Mouse (Mus musculus) thymus, postnatal 36 days (tissue): ENCODE data around the gene Asap3.
A peak's percentile ranks its signal among the peaks of the same experiment; 100 is the strongest.

ENCODE experiments used
- DNase-seq, 2 experiments: peaks; one replicate each; pipeline ENCODE4 v3.0.0; 2022; ENCODE audit warnings: mixed read lengths in 2 of 2

Asap3 gene

DNA sequence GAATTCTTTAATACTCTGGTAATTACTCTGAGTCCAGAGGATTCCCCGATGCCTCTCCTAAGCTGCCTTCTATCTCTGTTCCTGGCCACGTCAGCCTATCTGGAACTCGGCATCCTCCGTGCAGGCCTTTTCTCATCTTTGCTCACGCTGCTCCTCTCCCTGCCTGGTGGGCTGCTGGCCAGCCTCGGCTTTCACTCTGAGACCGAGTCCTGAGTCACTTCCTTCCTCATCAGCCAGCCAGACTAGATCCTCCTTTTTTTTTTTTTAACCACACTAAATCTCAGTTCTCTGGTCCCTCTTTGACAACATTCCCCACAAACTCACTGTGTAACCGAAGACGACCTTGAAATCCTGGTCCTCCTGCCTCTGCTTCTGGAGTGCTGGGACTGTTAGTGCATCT, 20.8 kb upstream of the Asap3 start:
- DNase-seq: no peak

DNA sequence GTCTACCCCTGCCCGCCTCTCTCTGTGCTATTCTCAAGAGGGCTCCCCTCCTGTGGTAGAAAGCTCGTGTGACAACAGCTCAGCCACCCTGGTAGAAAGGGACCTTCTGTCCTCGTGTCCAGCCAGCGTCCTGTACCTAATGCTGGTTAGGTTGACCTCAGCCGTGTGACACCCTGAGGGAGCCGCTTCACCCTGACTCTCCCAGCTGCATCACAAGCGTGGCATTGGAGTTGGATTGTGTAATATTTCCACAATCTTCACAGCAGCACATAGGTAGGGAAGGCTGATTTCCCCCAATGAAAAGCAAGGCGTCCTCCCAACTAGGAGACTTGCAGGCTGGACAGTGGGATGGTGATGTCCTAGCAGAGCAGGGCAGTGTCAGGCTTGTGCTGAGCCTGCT, 19.9 kb upstream of the Asap3 start:
- DNase-seq: no peak

DNA sequence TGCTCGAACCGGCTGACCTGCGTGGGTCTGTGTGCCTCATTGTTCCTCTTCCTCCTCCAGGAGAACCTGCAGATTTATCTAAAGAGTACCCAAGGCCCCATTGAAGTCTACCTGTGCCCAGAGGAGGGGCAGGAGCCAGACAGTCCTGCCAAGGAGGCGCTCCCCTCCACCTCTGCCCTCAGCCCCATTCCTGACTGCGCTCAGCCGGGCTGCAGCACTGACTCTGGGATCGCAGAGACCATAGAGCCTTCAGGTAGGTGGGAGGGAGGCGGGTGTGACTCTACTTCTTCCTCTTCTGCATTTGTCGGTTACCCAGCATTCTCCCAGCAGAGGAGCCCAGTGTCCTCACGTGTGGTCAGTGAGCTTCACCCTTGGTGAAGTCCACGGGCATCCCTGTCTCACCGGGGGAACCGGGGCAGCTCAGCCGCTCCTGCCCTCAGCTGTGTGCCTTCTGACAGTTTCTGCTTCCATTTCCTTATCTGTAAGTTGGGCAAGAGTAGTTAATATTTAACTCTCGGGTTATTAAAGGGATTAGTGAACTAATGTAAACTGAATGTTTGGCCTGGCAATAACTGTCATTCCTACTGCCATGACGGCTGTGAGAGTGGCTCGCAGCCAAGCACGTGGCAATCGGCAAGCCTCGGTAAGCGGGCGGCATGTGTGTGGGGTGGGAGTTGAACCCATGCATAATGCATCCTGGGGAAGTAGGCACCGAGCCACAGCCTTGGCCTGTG, 19.3 kb upstream of the Asap3 start:
- DNase-seq: no peak

DNA sequence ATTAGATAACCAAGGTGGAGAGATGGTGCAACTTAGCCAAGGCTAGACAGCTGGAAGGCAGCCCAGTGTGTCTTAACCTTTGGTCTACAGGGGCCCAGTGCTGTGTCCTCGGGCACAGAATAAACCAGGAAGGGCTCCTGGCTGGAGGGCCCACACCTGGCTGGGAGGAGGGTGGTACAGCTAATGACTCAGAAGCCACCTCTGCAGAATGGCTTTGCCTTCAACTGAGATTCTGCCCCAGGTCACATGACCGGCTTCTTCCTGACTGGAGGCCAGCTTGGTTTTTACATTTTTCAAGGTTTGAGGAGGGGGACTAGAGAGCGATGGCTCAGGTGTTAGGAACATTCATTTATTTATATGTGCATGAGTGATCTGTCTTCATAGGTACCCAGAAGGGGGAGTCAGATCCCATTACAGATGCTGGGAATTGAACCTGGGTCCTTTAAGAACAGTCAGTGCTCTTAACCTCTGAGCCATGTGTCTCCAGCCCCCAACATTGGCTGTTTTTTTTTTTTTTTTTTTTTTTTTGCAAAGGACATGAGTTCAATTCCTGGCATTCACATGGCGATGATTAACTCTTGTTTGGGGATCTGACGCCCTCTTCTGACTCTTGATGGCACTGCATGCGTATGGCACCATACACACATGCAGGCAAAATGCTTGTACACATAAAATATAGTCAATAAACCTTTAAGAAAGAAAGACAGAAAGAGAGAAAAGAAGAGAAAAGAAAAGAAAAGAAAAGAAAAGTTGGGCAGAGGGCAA, 17.0 kb upstream of the Asap3 start:
- peak in 1 of 2 experiments; percentile 28 for DNase-seq

DNA sequence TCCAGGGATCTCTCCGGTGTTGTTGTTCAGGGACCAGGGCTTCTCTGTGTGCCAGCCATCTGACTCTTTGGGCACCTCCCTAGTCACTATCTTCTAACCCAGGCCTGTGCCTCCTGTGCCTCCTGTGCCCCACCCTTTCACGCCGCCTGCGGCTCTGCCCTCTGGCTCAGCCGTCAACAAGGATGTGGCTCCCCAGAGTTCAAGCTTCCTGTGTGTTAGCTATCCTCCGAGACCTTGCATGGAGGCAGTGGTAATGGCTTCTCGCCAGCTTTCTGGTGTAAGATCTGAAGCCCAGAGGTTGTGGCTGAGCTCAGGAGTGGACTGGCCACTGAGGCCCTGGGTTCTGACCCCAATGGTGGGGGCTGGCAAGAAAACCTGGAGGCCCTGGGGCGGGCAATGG, 16.3 kb upstream of the Asap3 start:
- DNase-seq: peak; percentile 65 to 78

DNA sequence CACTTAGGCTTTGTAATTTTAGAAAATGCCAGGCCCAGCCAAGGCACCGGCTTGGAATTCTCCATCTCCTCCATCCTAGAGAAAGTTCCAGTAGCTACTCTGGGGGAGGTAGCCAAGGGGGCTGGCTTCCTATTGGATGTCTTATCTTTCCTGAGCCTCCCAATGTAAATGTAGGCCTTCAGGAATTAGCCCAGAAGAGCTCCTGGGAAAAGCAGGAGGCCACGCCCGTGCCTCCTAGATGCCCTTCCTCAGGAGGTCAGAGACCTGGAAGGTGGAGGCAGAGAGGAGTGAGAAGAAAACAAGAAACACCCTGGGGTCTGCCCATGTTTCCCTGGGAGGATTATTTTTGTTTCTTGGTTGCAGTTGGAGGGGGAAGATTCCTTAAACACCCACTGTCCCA, 12.6 kb upstream of the Asap3 start:
- no peak for DNase-seq

DNA sequence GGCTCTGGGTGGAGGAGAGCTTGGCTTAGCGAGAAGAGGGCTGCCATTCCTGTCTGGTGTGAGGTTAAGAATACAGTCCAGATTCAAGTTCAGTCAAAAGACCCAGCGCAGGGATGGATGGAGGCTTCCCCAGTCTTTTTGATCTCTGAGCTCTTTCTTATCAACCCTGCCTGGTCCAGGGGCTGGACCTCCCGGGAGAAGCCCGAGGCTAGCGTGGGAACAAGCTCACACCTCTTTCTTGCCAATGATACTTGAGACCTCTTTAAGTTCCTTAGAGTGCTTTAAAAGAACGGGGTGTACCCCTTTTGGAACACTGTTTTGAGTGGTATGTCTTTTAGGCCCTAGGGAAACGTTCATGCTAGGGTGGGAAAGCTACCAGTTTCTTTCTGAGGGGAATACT, 11.1 kb upstream of the Asap3 start:
- peak in 1 of 2 experiments; percentile 4 for DNase-seq

DNA sequence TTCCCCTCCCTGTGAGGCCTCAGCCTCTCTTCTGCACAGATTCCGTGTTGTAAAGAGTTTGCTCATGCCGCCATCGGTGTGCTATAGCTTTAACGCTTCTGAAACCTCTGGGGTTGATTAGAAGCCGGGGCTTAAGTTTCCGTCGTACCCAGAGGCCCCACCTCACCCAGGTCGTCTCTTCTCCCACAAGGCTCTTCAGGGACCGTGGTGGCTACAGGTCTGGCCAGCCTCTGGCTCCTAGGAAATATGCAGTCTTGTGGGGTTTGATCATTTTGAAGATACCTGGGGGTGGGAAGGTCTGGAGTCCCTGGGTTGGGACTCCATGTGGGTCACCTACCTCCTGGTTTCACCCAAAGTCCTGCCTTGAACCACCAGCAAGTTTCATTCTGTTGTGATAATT, 10.5 kb upstream of the Asap3 start:
- no peak for DNase-seq

DNA sequence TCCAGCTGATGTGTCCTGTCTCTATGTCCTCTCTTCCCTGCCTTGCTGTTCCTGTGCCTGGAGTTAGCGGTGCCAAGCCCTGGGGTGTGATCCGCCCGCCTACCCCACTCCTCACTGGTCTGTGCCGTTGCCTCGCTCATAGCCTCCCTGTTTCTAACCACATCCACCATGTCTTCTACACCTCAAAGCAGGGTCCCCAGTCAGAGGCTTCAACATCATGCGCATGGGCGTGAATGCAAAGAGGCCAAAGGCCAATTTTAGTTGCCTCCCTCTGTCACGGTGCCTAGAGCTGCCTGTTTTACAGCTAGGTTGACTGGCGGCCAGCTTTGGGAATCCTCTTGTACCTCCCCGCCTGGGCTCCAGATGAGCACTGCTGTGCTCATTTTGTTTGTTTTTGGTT, 10.0 kb upstream of the Asap3 start:
- no peak for DNase-seq

DNA sequence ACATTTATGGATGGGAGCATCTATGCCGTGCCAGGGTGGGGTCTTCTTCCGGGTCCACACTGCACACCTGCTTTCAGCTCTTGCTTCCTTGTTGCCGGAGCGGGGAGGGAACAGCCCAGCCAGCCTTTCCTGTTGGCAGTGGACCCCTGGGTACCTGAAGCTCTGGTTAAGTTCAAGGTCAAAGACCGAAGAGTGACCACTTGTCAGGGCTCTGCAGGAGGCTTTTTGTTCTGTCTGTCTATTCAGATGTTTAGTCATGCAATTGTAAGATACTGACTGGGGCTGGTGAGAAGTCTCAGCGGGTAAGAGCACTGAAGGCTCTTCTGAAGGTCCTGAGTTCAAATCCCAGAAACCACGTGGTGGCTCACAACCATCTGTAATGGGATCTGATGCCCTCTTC, 7.3 kb upstream of the Asap3 start:
- DNase-seq: no peak

DNA sequence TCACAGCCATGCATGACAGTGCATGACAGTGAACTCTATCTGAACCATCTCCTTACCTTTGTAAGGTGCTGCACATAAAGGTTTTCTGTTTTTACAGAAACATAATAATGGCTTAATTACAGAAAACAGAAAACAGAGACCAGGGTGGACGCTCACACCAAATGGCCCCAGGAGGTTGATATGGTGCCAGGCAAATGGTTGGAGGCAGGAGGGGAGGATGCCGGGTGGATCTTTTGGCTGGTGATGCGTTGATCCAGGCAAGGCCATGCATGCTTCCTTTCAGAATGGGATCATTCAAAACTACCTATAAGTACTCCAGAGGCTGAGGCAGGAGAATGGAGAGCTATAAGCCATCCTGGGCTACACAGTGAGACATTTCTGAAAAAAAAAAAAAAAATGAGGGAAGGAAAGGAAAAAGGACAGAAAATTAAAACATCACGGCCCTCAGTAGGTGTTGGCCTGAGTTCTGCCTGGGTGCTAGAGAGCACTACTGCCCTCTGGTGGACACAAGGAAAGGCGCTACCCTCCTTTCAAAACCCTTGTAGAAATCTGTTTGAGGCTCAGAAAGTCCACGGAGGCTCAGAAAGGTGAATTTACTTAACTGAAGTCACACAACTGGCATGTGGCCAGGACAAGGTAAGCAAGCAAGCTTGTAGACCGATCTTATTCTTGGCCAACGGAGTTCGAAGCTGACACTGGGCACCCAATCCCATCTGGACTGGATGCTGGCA, 6.4 kb upstream of the Asap3 start:
- peak in 1 of 2 experiments; percentile 25 for DNase-seq

DNA sequence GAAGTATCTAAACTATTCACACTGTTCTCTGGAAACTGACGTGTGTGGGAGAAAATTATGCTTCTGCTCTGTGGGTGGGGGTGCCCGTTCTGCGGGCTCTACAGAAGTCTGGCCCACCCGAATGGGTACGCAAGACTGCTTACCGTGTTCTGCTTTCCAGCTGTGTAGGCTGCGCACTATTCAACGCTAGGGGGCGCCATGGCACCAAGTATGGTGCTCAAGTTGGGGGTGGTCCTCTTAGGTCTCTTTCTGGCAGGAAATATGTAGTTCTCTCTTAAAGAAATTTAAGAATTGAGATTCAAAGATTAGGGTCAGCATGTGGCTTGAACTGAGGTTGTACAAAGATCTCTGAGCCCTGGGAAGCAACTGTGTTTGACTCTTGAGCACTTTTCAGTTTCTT, 3.7 kb upstream of the Asap3 start:
- DNase-seq: peak; percentile 75 to 77

DNA sequence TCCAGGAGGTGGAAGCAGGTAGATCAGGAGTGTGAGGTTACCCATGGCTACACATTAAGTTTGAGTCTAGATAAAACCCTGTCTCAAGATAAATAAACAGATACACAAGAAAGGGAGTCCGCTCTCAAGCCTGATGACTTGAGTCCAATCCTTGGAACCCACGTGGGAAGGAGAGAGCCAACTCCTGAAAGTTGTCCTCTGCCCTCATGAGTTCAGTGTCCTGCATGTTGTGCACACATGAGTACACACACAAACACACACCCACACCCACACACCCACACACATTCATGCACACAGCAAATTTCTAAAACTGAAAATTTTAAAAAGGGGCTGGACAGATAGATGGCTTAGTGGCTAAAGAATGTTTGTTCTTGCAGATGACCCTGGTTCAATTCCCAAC, 1.4 kb upstream of the Asap3 start:
- no peak for DNase-seq

DNA sequence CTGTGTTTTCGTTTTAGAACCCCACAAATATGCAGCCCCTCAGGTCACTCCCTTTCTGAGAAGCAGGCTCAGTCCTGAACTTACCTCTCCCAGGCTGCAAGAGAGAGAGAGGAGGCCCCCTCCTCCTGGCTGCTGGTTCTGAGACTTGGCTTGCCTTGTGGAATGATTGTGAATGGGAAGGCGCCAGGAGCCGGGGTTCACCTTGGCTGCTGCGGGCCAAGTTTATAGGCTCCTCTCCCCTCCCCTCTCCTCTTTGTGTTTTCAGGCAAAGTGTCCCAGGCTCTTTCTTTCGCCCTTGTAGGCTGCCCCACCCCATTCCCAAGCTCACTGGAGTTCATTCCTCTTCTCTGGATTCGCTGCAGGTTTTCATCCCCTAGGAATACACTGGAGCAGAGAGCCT, 778 bp downstream of the Asap3 start:
- no peak for DNase-seq

DNA sequence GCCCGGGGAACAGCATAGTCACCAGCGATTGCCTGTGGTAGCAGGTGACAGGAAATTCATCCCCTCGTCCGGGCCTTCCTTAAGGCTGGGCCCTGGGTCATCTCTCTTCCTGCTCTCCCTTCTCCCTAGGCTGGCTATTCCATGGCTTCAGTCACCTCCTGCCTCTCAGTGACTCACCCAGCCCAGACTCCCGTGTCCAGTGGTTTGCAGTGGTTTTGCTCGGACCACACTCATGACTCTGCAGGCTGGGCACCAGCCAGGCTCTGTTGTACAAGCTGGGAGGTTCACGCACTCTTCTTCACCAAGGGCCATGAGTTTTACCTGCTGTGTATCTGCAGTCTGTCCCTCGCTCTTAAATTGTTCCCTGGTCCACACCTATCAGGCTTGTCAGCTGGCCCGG, 4.8 kb downstream of the Asap3 start:
- no peak for DNase-seq

DNA sequence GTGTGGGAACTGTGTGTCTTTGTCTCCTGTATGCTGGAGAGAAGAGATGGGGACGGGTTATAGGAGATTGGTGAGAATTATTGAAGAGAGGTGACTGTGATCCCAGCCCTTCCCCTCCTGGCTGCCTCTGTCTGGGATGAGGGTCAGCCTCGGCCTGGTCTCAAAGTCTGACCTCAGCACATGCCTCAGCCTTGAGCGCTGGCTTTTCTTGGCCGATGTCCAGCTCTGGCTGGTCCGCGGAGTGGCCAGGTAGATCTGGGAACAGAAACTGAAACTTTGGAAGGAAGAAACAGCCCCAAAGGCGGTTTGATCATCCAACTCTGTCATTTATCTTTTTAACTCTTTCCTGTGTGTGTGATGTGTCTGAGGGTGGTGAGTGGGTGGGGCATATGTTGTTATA, 7.5 kb downstream of the Asap3 start:
- DNase-seq: no peak

DNA sequence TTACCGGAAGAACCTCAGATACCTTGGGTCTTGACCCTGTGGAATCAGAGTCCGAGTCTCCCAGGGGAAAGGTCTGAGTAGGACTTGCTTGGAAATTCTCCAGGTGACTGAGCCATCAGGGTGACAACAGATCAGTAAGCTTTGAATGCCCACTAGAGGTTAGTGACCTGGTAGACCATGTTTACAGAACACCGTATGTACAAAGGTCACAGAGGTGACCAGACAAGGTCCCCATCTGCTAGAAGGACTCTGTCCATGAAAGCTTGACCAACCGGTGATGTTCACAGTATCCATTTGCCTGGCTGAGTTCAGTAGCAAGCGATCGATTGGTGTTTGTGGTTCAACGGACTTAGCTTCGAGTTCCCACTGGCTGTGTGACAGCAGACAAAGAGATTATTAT, 8.7 kb downstream of the Asap3 start:
- no peak for DNase-seq

DNA sequence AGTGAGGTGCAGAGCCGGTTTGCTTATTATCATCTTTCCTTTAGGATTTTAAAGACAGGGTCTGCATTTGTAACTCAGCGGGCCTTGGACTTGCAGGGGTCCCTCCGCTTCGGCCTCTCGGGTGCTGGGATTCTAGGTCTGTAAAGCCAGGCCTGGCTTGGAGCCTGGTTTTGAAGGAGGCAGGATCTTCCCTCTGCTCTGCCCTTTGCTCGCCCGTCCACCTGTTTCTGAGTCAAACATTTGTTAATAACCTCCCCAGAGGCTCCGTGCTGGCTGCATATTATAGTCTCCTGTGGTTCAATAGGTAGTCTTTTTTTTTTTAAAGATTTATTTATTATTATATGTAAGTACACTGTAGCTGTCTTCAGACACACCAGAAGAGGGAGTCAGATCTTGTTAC, 9.4 kb downstream of the Asap3 start:
- no peak for DNase-seq

DNA sequence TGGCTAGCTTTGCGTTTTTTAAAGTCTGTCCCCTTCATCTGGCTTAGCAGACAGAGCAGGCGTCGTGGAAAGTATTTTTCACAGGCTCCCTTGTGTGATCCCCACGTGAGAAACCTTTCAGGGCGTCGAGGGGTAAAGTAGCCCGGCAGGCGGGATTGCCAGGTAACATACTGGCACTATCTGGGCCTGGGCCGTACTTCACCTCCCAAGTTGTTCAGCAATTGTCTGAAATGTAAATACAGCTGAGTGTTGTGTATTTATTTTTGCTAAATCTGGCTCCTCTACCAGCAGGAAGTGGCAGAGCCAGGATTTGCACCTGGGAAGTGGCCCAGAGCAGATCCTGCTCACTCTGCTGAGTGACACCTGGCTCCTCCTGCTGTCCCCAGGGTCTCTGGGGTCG, 10.9 kb downstream of the Asap3 start:
- DNase-seq: no peak

DNA sequence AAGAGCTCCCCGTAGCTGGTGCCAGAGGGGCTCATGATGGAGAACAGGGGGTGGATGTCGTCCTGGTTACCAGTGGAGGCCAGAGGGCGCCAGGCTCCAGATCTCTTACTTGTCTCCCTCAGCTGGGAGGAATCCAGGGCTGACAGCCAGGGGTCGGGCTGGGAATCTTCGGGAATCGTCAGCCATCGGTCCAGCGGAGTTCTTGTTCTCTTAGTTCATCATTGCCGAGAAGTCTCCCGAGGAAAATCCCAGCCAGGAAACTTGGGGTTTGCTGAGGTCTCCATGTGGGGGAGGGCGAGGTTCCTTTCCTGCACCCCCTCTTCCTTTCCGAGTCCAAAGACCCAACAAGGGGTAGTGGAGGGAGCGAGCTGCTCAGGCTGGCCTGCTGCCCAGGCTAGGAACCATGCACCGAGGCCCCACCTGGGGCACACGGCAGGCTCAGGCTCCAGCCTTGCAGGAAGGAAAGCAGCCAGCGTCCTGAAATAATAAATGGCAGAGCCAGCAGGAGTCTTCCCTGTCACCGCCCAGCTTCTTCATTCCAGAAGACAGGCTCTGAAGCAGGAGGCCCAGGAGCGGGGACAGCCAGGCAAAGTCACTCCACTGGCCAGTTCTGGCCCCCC, 12.5 kb downstream of the Asap3 start:
- no peak for DNase-seq

DNA sequence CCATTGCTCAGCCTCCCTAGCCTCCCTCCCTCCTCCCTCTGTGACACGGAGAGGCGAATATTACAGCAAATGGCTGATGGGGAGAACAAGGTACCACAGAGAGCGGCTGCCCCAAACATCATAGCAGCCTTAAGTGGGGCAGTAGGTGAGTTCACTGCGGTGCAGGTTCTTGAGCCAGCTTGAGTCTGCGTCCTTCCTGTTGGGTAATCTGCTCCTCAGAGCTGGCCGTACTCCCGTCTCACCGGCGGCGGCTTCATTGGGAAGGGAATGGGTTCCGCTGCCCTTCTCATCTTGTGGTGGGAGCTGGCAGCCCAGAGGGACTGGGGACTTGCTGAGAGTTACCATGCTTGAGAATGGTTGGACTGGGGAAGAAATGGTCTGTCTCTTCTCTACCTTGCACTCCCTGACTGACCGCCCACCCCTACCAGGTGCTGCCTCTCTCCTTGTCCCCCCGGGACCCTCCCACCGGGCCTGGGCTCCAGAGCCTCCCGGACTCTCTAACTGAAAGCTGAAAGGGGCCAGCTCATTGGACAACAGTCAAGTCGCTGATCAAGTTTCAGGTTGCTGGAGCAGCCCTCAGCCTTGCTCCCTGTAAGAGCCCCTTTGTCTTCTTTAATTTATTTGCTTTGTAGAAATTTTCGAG, 14.1 kb downstream of the Asap3 start:
- DNase-seq: no peak

DNA sequence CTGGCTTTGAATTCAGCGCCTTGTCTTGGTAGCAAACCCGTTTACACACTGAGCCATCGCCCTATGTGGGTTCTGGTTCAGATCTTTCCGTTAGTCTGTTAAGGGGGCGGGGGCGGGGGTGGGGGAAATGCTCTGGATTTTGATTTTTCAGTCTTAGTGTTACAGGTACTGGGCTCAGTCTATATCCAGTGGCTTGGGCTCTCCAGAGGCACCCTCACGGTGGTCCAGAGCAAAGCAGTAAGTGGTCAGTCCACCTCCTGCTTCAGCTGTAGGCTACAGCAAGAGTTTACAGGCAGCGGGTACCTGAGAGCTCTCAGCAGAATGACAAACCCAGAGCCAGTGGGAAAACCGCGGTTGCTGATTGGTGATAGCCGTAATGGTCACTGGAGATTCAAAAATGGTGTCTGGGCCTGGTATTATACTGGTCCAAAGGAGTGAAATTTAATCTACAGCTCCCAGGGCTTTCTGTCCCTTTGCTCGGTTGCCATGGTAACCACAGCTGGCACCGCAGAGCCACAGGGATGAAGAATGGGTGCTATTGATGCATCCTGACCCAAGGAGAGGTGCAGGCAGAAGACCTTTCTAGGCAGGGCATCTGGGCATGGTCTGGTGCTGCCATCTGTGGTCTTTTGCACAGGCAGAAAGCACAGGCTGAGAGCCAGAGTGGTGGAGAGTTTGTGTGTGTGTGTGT, 17.5 kb downstream of the Asap3 start:
- no peak for DNase-seq

DNA sequence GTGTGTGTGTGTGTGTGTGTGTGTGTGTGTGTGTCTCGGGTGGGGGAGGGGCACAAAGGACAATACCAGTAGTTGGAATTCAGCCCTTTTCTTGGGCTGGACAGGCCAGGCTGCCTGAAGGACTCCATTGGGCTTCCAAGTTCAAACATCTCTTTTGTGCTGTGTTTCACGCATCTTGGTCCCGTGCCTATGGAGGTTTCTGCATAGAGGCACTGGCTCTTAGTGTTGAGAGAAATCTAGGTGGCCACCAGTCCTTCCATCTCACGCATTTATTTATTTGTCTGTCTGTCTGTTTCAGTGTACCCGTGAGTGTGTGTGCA, 18.0 kb downstream of the Asap3 start:
- no peak for DNase-seq
